Mouse (Mus musculus): ENCODE data around the gene Dock8.

Gene Dock8

DNA sequence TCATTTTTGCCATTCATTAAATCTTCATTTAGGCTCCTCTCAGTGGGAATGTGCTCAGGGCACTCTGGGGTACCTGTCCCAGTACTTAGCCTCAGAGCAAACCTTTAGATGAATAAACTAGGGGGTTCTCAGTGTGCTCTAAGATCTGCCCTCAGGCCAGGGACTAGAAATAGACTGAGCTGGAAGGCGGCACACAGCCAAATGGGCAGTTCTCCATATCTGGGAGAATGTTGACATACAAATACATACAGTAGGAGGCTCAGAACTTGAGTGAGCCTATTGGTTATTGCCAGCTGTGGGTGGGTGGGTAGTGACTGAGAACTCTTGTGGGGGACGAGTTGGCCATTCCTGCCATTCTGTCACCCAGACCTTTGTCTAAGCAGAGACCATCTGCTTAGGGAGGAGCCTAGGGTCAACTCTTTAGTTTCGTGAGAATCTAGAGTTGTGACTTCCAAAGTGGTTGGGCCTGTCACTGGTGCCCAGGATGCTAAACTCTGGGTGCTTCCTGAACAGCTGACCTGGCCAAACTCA is 252.3 kb downstream of the Dock8 start:
- no peak for DNase-seq (ENCODE audit: low spot score in 2 of 2)
